Mouse (Mus musculus) cerebellum, adult 2 months (tissue): ENCODE measurements around the gene Ankrd54. TPM values are rescaled to one million over a fixed set of nuclear protein-coding genes. Genes with fewer than 3 reads are reported as not detected.

Experiments used
- DNase-seq, 2 experiments: peaks; one replicate each; pipeline ENCODE4 v3.0.0; 2021
- H3K27ac ChIP-seq: fragments of 200-500 bp; 2 replicates; pipeline ENCODE4 v1.5.1; 2012; ENCODE audit warnings: low read length, control low read depth, inconsistent platforms; ENCODE audit not compliant: insufficient read depth
- H3K27me3 ChIP-seq: fragments of 200-500 bp; 2 replicates; pipeline ENCODE4 v1.6.1; 2012; ENCODE audit warnings: inconsistent platforms, mild to moderate bottlenecking, low read length, moderate library complexity; ENCODE audit not compliant: control insufficient read depth, insufficient read depth
- H3K4me1 ChIP-seq: fragments of 200-500 bp; 2 replicates; pipeline ENCODE4 v1.6.1; 2011; ENCODE audit warnings: low read length; ENCODE audit not compliant: control insufficient read depth, insufficient read depth
- H3K4me3 ChIP-seq: fragments of 200-500 bp; replicated peaks from 2 replicates; pipeline ENCODE3; 2011; ENCODE audit warnings: mild to moderate bottlenecking, low read depth, low read length, control low read depth; ENCODE audit not compliant: insufficient read depth
- CTCF ChIP-seq: fragments of 200-500 bp; IDR thresholded peaks from 2 replicates; pipeline ENCODE4 v1.5.1; 2011; ENCODE audit warnings: low read depth, mild to moderate bottlenecking, control low read depth, low read length, moderate library complexity, borderline replicate concordance; ENCODE audit not compliant: insufficient read depth
- POLR2A ChIP-seq: fragments of 200-500 bp; IDR thresholded peaks from 2 replicates; pipeline ENCODE4 v1.6.1; 2011; ENCODE audit warnings: low read length, control low read depth, borderline replicate concordance; ENCODE audit not compliant: insufficient read depth
- WGBS: fragments of 180-500 bp; shearing (Covaris S2); methylation state at CpG from one replicate; pipeline ENCODE4 v1.1.7; 2018; 5-methylcytosine and 5-hydroxymethylcytosine counted together
- polyA plus RNA-seq: library from polyadenylated mRNA; depleted of rRNA; stranded (reverse); fragments of >200 nt; gene quantifications from 2 replicates; pipeline ENCODE4 v1.2.3, GENCODE M21; 2012

Ankrd54 gene
- polyA plus RNA-seq, 1 experiment, result 42.8 TPM

- peak overlapping the region; percentile 70 for H3K4me3 ChIP-seq
- H3K27me3 ChIP-seq, result no peaks in the 10 kb centered on the region
- peak overlapping the region; percentile 86 for H3K27ac ChIP-seq
- TF ChIP-seq CTCF, result no peak
- TF ChIP-seq POLR2A, result no peak
- peaks cover 6% of the 10 kb centered on the region for H3K4me1 ChIP-seq
- DNase-seq, result peak in 1 of 2 experiments; percentile 57
- WGBS, result 3% methylated on average over 43 of the region's 46 CpGs
Measured at GRCm38 (mm10) chr15:79027291-79028205, 35.1 kb downstream of the Ankrd54 start.

GRCm38 (mm10) chr15:79026511-79027290 lies 36.0 kb downstream of the Ankrd54 start:
- peaks cover 6% of the 10 kb centered on the region for H3K4me1 ChIP-seq
- H3K27ac ChIP-seq, result peak overlapping the region; percentile 86; the same call in 1 of the 2 replicates
- 29% methylated on average over 14 of the region's 14 CpGs for WGBS

DNA sequence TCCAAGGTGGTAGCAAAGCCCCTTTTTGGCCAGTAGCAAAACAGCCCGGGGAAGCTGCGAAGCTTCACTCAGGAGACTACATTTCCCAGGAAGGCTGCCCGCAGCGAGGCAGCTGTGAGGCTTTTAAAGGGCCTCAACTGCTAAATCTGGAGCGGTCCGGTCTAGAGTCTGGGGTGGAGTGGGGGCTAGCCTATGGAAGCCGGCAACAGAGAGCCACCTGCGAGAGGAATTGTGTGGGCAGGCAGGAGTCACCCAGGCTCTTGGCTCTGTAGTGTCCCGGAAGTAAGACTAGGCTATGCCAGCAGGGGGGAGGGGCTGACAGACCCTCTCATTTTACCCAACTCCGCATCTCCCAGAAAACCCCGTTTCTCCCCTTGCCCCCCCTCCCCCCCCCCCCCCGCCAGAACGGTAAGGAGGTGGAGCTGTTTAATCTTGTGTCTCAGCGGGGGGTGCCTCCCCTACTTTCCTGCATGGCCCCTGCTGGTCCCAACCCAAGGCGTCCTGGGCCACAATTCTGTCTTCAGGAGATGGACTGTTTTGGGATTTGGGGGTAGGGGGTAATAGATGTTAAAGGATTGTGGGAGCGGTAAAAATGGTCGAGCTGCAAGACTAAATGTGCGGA lies 36.9 kb downstream of the Ankrd54 start:
- no peak for DNase-seq
- H3K4me1 ChIP-seq, result peaks cover 6% of the 10 kb centered on the region
- no peaks in the 10 kb centered on the region for H3K27me3 ChIP-seq
- H3K4me3 ChIP-seq, result peak overlapping the region; percentile 5
- no peak overlapping the region for H3K27ac ChIP-seq
- TF ChIP-seq CTCF (no peak), POLR2A (no peak)
- whole genome bisulfite sequencing, result 26% methylated on average over 15 of the region's 18 CpGs

More at GRCm38 (mm10) chr15:79026511-79027290, 36.0 kb downstream of the Ankrd54 start:
- H3K4me3 ChIP-seq, result peak overlapping the region; percentile 70
- no peak for TF ChIP-seq CTCF
- TF ChIP-seq POLR2A, result no peak
- no peaks in the 10 kb centered on the region for H3K27me3 ChIP-seq
- peak; percentile 34 to 49 for DNase-seq

- Histone ChIP-seq H3K27me3 (no peaks in the 10 kb centered on the region), H3K4me3 (no peak overlapping the region), H3K27ac (no peak overlapping the region), H3K4me1 (peaks cover 6% of the 10 kb centered on the region)
- DNase-seq, result no peak
- WGBS, result 79% methylated on average over 1 of the region's 1 CpGs
- TF ChIP-seq CTCF (no peak), POLR2A (no peak)
Measured at GRCm38 (mm10) chr15:79023366-79023765, 39.3 kb downstream of the Ankrd54 start.

GRCm38 (mm10) chr15:79022671-79023230 lies 39.9 kb downstream of the Ankrd54 start:
- no peak for DNase-seq
- no peak overlapping the region for H3K27ac ChIP-seq
- H3K4me3 ChIP-seq, result no peak overlapping the region
- H3K4me1 ChIP-seq, result peaks cover 6% of the 10 kb centered on the region
- H3K27me3 ChIP-seq, result no peaks in the 10 kb centered on the region
- WGBS, result 66% methylated on average over 10 of the region's 10 CpGs
- TF ChIP-seq POLR2A, result no peak
- TF ChIP-seq CTCF, result no peak

DNA sequence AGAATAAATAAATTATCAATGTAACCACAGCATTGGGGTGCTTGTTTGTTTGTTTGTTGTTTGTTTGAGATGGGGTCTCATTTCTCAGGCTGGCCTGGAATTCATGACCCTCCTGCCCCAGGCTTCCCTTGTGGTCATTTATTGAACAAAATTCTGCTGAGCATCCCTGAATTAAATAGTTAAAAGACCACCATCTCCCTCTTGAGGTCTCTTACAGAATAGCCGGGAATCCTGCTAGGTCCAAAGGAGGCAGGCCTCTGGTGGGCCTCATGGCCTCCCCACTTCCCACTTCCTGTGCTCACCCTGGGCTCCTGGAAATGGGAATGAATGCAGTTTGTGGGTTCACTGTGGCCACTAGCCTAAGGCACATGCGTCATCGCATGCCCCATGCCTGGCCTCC lies 43.8 kb downstream of the Ankrd54 start:
- Histone ChIP-seq H3K27ac (no peak overlapping the region), H3K4me3 (no peak overlapping the region), H3K27me3 (no peaks in the 10 kb centered on the region), H3K4me1 (no peaks in the 10 kb centered on the region)
- 70% methylated on average over 3 of the region's 3 CpGs for whole genome bisulfite sequencing
- DNase-seq, result no peak
- TF ChIP-seq CTCF (no peak), POLR2A (no peak)

DNA sequence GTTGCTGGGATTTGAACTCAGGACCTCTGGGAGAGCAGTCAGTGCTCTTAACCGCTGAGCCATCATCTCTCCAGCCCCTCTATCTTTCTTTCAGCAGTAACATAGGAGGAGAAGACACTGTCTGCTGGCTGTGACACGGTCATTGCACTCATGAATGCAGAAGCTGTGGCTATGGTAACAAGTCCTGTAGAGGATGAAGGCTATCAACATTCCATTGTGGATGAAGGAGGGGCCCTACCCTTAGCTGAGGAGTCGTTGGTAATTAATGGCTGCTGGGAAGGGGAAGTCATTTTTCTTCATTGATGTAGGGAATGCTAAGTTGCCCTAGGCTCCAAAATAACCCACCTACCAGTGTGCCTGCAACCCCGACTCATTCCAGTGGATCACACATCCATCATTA lies 44.5 kb downstream of the Ankrd54 start:
- TF ChIP-seq POLR2A, result no peak
- TF ChIP-seq CTCF, result no peak
- WGBS, result 59% methylated on average over 4 of the region's 4 CpGs

More for the DNA sequence above, 44.5 kb downstream of the Ankrd54 start:
- DNase-seq, result no peak
- H3K4me3 ChIP-seq, result no peak overlapping the region
- H3K27me3 ChIP-seq, result no peaks in the 10 kb centered on the region
- H3K27ac ChIP-seq, result no peak overlapping the region
- H3K4me1 ChIP-seq, result no peaks in the 10 kb centered on the region
